Mouse (Mus musculus): ENCODE results near the gene Eif3c.

Eif3c gene

GRCm38 (mm10) chr7:126566094-126566765, at the start of gene Eif3c:
Eif3c (minus strand) TSS chr7:126566411.
- DNase-seq (ENCODE audit: inconsistent ontology term) = peak; percentile 89

GRCm38 (mm10) chr7:126612736-126613135, 46.5 kb upstream of the Eif3c start:
- no peak for DNase-seq (ENCODE audit: inconsistent ontology term)

GRCm38 (mm10) chr7:126607796-126608195, 41.6 kb upstream of the Eif3c start:
- no peak for DNase-seq (ENCODE audit: inconsistent ontology term)

- peak; percentile 86 for DNase-seq (ENCODE audit: inconsistent ontology term)
Measured at GRCm38 (mm10) chr7:126607064-126607463, 40.9 kb upstream of the Eif3c start.

- DNase-seq (ENCODE audit: inconsistent ontology term) = no peak
Measured at GRCm38 (mm10) chr7:126606611-126607010, 40.4 kb upstream of the Eif3c start.

GRCm38 (mm10) chr7:126602650-126603049, 36.4 kb upstream of the Eif3c start:
- DNase-seq (ENCODE audit: inconsistent ontology term) = no peak

GRCm38 (mm10) chr7:126601896-126602295, 35.7 kb upstream of the Eif3c start:
- no peak for DNase-seq (ENCODE audit: inconsistent ontology term)

- DNase-seq (ENCODE audit: inconsistent ontology term) = no peak
Measured at GRCm38 (mm10) chr7:126598919-126599318, 32.7 kb upstream of the Eif3c start.

- no peak for DNase-seq (ENCODE audit: inconsistent ontology term)
Measured at GRCm38 (mm10) chr7:126596414-126596813, 30.2 kb upstream of the Eif3c start.

- no peak for DNase-seq (ENCODE audit: inconsistent ontology term)
Measured at GRCm38 (mm10) chr7:126595890-126596289, 29.7 kb upstream of the Eif3c start.

- no peak for DNase-seq (ENCODE audit: inconsistent ontology term)
Measured at GRCm38 (mm10) chr7:126594862-126595561, 28.8 kb upstream of the Eif3c start, which contains the start of gene Il27. Il27 (minus strand) TSS chr7:126594941.

GRCm38 (mm10) chr7:126587779-126588178, 21.6 kb upstream of the Eif3c start:
- peak; percentile 88 for DNase-seq (ENCODE audit: inconsistent ontology term)

- DNase-seq (ENCODE audit: inconsistent ontology term) = no peak
Measured at GRCm38 (mm10) chr7:126586839-126587238, 20.6 kb upstream of the Eif3c start.

- no peak for DNase-seq (ENCODE audit: inconsistent ontology term)
Measured at GRCm38 (mm10) chr7:126585717-126586116, 19.5 kb upstream of the Eif3c start, which contains the start of gene Cln3. Cln3 (minus strand) TSS chr7:126585817.

GRCm38 (mm10) chr7:126584506-126584977, 18.3 kb upstream of the Eif3c start, which contains the start of gene Apobr:
Apobr (plus strand) TSS chr7:126584942.
- DNase-seq (ENCODE audit: inconsistent ontology term) = no peak

GRCm38 (mm10) chr7:126583761-126584160, 17.6 kb upstream of the Eif3c start:
- peak; percentile 38 for DNase-seq (ENCODE audit: inconsistent ontology term)

GRCm38 (mm10) chr7:126583251-126583709, 17.1 kb upstream of the Eif3c start:
- DNase-seq (ENCODE audit: inconsistent ontology term) = peak; percentile 92

- peak; percentile 47 for DNase-seq (ENCODE audit: inconsistent ontology term)
Measured at GRCm38 (mm10) chr7:126582759-126583158, 16.5 kb upstream of the Eif3c start.

GRCm38 (mm10) chr7:126581661-126582060, 15.4 kb upstream of the Eif3c start:
- no peak for DNase-seq (ENCODE audit: inconsistent ontology term)

- peak; percentile 19 for DNase-seq (ENCODE audit: inconsistent ontology term)
Measured at GRCm38 (mm10) chr7:126579172-126579571, 13.0 kb upstream of the Eif3c start.

- DNase-seq (ENCODE audit: inconsistent ontology term) = peak; percentile 19
Measured at GRCm38 (mm10) chr7:126576946-126577345, 10.7 kb upstream of the Eif3c start.

- DNase-seq (ENCODE audit: inconsistent ontology term) = peak; percentile 66
Measured at GRCm38 (mm10) chr7:126565693-126566092, 518 bp downstream of the Eif3c start.

- DNase-seq (ENCODE audit: inconsistent ontology term) = no peak
Measured at GRCm38 (mm10) chr7:126556635-126557034, 9.6 kb downstream of the Eif3c start.
